Mouse (Mus musculus): ENCODE data around the gene Zfp108. TPM values are rescaled to one million over a fixed set of nuclear protein-coding genes. Genes with fewer than 3 reads are reported as not detected.

Gene Zfp108
- 2.5 and 3.4 TPM in 2 replicates for polyA plus RNA-seq (2015; fragmentation: Nextera tagmentation; extraction: Ambion mirVana)

DNA sequence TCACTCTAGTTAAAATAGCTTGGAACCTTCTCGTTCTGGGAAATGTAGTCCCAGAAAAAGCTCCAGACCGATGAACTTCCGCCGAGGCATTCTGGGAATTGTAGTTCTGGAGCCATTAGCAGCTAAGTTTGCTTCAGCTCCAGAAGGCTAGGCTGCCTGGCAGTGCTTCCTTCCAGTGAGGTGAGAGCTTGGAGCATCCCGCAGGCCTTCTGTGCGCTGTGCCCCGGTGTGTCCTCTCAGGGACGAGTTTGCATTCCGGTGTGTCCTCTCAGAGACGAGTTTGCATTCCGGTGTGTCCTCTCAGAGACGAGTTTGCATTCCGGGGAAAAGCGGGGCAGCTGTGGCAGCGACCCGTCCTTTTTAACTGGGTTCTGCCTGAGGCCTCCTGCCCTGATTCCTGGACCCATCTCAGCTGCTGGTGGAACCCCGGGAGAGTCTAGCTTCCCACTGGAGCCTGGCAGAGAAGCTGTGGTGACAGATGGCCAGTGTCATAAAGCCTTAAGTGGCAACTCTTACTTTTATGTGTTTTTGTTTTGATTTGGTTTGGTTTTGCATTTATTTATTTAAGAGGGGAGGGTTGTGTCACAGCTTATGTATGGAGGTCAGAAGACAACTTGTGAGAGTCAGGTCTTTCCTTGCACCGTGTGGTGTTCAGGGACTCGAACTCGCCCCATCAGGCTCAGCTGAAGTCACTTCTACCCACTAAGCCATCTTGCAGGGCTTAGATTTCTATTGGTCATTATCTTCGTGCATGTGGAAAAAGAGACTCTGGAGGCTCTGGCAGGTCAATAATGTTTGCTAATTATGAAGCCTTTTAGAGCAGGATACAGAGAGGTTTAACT, at the start of gene Zfp108:
TSS of gene Zfp108 (plus strand) at position 162 of the 842 bp plus-strand sequence.
- Histone ChIP-seq H3K9ac (peak within 1 kb of the TSS; percentile 71), H3K4me2 (peak within 1 kb of the TSS; percentile 64), H3K36me3 (ENCODE audit: poor library complexity, severe bottlenecking) (peaks cover 3% of the 10 kb centered on the region), H3K9me3 (replicated peaks) (no peaks in the 10 kb centered on the region), H3K4me1 (peaks cover 8% of the 10 kb centered on the region; the same call in 1 of the 2 replicates), H3K27ac (no peak within 1 kb of the TSS), H3K4me3 (peak within 1 kb of the TSS; percentile 42), H3K27me3 (no peaks in the 10 kb centered on the region)
- WGBS = 20% methylated on average over 21 of the region's 21 CpGs
- peak; percentile 95 for ATAC-seq

DNA sequence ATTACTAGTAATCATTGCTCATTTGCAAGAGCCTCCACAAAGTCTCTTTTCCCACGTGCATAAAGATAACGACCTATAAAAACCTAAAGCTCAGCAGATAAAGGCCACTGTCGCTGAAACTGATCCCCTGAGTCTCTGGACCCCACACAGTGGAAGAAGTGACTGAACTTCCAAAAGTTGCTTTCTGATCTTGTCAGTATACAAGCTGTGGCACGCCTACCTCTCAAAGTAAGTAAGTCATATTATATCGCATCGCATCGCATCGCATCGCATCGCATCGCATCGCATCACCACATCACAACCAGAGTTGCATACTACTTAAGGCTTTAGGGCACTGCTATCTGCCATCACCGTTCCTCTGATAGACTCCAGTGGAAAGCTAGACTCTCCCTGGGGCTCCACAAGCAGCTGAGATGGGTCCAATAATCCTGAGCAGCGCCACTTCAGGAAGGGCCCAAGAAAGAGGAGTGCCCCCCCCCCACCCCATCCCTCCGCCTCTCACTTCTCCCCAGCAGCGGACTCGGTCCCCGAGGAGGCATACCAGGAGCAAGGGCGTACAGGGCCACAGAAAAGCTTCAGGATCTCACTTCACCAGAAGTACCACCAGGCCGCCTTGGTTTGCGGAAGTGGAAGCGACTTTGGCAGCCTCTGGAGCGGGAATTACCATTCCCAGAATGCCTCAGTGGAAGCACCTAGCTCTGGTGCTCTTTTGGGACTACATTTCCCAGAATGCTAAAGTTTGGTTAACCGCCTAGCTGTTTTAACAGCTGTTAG, 46.9 kb upstream of the Zfp108 start:
- H3K27ac ChIP-seq = no peak overlapping the region
- peak; percentile 94 for ATAC-seq
- peak overlapping the region; percentile 59 for H3K4me3 ChIP-seq
- H3K9me3 ChIP-seq (replicated peaks) = no peaks in the 10 kb centered on the region
- peaks cover 28% of the 10 kb centered on the region for H3K36me3 ChIP-seq (ENCODE audit: poor library complexity, severe bottlenecking)
- 11% methylated on average over 24 of the region's 24 CpGs for WGBS
- H3K4me2 ChIP-seq = peak overlapping the region; percentile 67
- peak overlapping the region; percentile 82 for H3K9ac ChIP-seq
- H3K4me1 ChIP-seq = peaks cover 8% of the 10 kb centered on the region
- H3K27me3 ChIP-seq = no peaks in the 10 kb centered on the region

DNA sequence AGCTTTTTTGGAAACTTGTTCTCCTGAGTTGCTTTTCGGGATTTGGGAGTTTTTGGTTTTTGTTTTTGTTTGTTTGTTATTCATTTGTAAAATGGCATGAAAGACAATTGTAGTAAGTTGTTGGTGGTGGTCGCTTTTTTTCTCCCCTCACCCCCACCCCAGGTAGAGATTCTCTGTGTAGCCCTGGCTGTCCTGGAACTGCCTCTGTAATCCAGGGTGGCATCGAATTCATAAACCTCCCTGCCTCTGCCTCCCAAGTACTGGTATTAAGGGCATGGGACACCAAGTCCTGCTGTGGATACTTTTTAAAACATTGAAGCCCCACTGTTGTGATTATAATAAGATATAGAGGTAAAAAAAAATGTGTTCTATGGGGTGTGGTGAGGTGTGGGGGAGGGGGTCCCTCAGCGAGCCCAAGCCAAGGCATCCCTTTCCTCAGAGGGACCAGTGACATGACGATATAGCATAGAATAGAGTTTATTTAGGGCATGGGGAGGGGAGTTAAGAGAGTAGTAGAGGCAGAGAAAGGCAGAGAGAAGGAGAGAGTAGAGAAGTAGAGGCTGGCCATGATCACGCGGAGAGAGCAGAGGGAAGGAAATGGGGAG, 46.2 kb upstream of the Zfp108 start:
- 59% methylated on average over 7 of the region's 7 CpGs for WGBS

DNA sequence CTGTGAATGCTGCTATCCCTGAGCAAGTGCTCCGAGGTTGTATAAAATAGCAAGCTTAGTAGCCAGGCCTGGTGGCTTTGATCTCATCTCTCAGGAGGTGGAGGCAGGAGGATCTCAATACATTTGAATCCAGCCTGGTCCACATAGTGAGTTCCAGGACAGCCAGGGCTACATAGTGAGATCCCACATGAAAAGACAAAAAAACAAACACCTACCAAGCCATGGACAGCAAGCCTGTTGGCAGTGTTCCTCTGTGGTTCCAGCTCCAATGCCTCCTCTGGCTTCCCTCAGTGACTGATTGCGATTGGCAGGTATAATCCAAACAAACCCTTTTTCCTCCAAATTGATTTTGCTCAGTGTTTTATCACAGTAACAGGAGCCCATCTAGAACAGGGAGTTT, 44.3 kb upstream of the Zfp108 start:
- Histone ChIP-seq H3K4me3 (no peak overlapping the region), H3K27me3 (no peaks in the 10 kb centered on the region), H3K9me3 (replicated peaks) (no peaks in the 10 kb centered on the region), H3K9ac (no peak overlapping the region), H3K27ac (no peak overlapping the region), H3K4me1 (peaks cover 8% of the 10 kb centered on the region), H3K36me3 (ENCODE audit: poor library complexity, severe bottlenecking) (peaks cover 10% of the 10 kb centered on the region), H3K4me2 (no peak overlapping the region)
- ATAC-seq = no peak
- WGBS = 88% methylated on average over 2 of the region's 2 CpGs

More for the DNA sequence above, 46.2 kb upstream of the Zfp108 start:
- Histone ChIP-seq H3K9ac (no peak overlapping the region), H3K27ac (no peak overlapping the region), H3K4me3 (peak overlapping the region; percentile 59), H3K36me3 (ENCODE audit: poor library complexity, severe bottlenecking) (peaks cover 24% of the 10 kb centered on the region), H3K4me1 (peaks cover 8% of the 10 kb centered on the region), H3K9me3 (replicated peaks) (no peaks in the 10 kb centered on the region), H3K4me2 (peak overlapping the region; percentile 67), H3K27me3 (no peaks in the 10 kb centered on the region)
- peak; percentile 65 for ATAC-seq

DNA sequence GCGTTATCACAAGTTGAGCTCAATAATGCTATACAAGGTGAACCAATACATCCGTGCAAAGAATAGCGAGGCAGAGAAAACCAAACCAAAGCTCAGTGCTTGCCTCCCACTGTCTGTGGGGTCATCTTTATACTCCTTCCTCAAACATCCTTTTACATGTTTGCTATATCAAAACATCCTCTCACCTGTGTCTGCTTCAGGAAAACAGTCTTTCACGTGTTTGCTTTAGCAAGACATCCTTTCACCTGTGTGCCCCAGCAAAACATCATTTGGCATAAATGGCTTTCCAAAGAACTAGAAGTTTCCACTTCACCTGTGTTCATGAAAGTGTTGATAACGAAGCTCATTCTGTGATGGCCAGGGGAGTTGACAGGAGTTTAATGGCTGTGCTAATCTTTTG, 43.3 kb upstream of the Zfp108 start, which contains the start of gene Zfp111:
TSS of gene Zfp111 (minus strand) at position 101 of the 400 bp plus-strand sequence.
- H3K4me3 ChIP-seq = no peak within 1 kb of the TSS
- WGBS = 79% methylated on average over 5 of the region's 5 CpGs
- H3K4me2 ChIP-seq = no peak within 1 kb of the TSS
- no peaks in the 10 kb centered on the region for H3K27me3 ChIP-seq
- no peaks in the 10 kb centered on the region for H3K36me3 ChIP-seq (ENCODE audit: poor library complexity, severe bottlenecking)
- no peak for ATAC-seq
- H3K27ac ChIP-seq = no peak within 1 kb of the TSS
- H3K4me1 ChIP-seq = peaks cover 8% of the 10 kb centered on the region
- no peak within 1 kb of the TSS for H3K9ac ChIP-seq
- no peaks in the 10 kb centered on the region for H3K9me3 ChIP-seq (replicated peaks)

DNA sequence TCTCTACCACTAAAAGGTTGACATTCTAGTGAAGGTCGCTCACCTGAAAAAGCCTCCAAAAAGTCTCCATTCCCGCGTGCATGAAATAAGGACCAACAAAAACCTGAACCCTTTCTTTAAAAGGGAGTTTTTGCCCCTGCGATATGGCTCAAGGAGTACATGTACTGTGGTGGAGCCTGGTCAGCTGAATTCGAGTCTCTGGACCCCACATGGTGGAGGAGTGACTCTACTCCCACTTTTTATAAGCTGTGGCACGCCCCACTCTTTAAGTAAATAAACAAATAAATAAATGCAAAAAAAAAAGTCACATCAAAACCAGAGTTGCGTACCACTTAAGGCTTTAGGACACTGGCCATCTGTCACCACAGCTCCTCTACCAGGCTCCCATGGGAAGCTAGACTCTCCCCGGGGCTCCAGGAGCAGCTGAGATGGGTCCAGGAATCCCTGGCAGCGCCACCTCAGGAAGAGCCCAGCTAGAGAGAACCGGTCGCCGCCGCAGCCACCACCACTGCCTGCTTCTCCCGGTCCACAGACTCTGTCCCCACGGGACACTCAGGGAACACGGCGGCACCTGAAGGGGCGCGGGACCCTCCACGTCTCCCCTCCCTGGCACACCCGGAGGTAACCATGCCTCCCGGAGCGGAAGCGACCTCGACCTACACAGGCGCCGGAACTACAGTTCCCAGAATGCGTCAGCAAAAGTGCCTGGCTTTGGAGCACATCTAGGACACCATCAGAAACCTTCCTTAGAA, 17.4 kb upstream of the Zfp108 start, which contains the start of gene Zfp109:
TSS of gene Zfp109 (minus strand) at position 521 of the 752 bp plus-strand sequence.
- Histone ChIP-seq H3K4me1 (peaks cover 9% of the 10 kb centered on the region), H3K4me2 (peak within 1 kb of the TSS; percentile 60), H3K9ac (peak within 1 kb of the TSS; percentile 81), H3K36me3 (ENCODE audit: poor library complexity, severe bottlenecking) (peaks cover 9% of the 10 kb centered on the region; the same call in 1 of the 2 replicates), H3K27me3 (0 out of 2 replicates have a peak, but pooled peaks cover 3% of the 10 kb centered on the region), H3K4me3 (peak within 1 kb of the TSS; percentile 72), H3K27ac (no peak within 1 kb of the TSS), H3K9me3 (replicated peaks) (no peaks in the 10 kb centered on the region)
- WGBS = 6% methylated on average over 28 of the region's 28 CpGs
- peak; percentile 94 for ATAC-seq

DNA sequence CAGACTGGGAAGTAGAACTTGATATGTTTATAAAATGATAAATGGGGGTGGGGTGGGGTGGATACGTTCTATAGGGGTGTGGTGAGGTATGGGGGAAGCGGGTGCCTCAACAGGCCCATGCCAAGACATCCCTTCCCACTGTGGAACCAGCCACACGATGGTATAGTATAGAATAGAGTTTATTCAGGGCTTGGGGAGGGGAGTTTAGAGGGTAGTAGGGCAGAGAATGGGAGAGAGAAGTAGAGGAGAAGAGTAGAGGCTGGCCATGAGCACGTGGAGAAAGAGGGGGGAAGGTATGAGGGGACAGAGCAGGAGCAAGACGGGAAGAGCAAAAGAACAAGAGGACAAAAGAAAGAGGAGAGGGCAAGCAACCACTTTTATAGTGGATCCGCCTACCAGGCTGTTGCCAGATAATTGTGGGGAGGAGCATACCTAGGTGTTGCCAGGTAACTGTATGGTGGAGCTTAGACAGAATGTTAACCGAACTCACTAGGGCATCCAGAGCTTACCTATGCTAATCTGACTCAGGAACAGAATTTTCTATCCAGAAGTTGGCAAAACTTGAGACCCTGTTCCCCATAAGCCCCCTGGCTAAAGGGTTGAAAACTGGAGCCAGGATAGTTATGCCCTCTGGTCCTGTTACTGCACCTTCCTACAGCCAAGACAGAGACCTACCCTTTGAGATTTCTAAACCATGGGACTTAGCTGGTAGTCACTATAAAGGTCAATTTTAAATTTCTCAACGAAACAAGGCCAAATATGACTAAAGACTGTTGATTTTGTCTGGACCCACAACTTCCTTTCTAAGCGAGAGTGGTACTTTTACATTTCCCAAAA, 597 bp upstream of the Zfp108 start:
- no peak overlapping the region for H3K27ac ChIP-seq
- no peak overlapping the region; the same call in 1 of the 2 replicates for H3K9ac ChIP-seq
- H3K9me3 ChIP-seq (replicated peaks) = no peaks in the 10 kb centered on the region
- ATAC-seq = peak; percentile 68
- peaks cover 8% of the 10 kb centered on the region; the same call in 1 of the 2 replicates for H3K4me1 ChIP-seq
- WGBS = 61% methylated on average over 9 of the region's 9 CpGs
- peak overlapping the region; percentile 42 for H3K4me3 ChIP-seq
- H3K27me3 ChIP-seq = no peaks in the 10 kb centered on the region
- H3K36me3 ChIP-seq (ENCODE audit: poor library complexity, severe bottlenecking) = no peaks in the 10 kb centered on the region
- peak overlapping the region; percentile 64 for H3K4me2 ChIP-seq

DNA sequence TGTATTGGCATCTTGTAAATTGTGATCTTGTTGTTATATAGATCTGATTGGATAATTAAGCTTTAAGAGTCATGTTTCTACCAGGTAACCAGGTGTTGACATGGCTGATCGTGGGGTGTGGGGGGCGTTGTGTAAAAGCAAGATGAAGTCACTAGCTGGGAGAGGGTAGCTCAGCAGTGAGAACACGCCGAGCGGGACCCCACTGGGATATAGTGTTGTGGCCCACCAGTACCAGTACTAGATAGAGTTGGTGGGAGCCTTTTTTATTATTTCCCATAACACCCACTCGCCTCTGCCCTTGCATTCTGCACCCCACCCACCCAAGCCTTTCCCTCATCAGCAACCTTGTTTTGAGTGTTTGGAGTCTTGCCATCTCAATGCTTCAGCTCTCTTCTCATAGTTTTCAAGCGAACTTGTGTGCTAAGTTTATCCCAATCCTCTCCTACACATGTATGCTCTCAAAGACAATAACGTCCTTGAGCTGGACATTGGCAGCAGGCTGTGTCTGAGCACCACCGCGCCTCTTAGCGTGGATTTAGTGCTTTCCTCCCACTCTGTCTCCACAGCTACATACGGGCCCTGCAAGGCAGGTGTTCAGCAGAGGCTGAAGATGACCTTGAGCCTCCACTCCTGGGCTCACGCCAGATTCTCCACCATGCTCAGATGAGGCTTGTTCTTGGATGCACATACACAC, 4.9 kb downstream of the Zfp108 start:
- Histone ChIP-seq H3K9me3 (replicated peaks) (no peaks in the 10 kb centered on the region), H3K27ac (no peak overlapping the region), H3K4me2 (no peak overlapping the region), H3K27me3 (no peaks in the 10 kb centered on the region), H3K4me3 (no peak overlapping the region), H3K9ac (no peak overlapping the region), H3K36me3 (ENCODE audit: poor library complexity, severe bottlenecking) (peaks cover 24% of the 10 kb centered on the region), H3K4me1 (peaks cover 8% of the 10 kb centered on the region; the same call in 1 of the 2 replicates)
- no peak for ATAC-seq
- WGBS = 92% methylated on average over 13 of the region's 13 CpGs

DNA sequence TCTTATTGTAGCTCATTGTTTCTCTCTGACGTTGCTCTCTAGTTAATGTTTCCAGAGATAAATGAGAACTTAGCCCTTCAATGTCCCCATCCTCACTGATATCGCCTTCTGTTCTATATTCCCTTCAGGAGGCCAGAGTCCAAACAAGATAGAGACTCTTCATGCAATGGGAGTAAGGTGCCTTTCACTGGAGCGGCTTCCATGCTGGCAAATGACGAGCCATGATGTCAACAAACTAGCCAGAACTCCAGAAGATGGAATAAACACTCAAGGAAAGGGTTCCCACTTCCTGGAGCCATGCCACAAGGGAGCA, 5.4 kb downstream of the Zfp108 start:
- Histone ChIP-seq H3K27me3 (no peaks in the 10 kb centered on the region), H3K36me3 (ENCODE audit: poor library complexity, severe bottlenecking) (peaks cover 24% of the 10 kb centered on the region), H3K9me3 (replicated peaks) (no peaks in the 10 kb centered on the region), H3K4me3 (no peak overlapping the region), H3K9ac (no peak overlapping the region), H3K4me1 (peaks cover 6% of the 10 kb centered on the region; the same call in 1 of the 2 replicates), H3K4me2 (no peak overlapping the region), H3K27ac (no peak overlapping the region)
- 92% methylated on average over 4 of the region's 4 CpGs for WGBS
- no peak for ATAC-seq

Measured in forebrain, embryonic 13.5 days (tissue).